Mouse (Mus musculus) bone marrow, adult 2 months (tissue): ENCODE measurements around the gene Sox5. TPM values are rescaled to one million over a fixed set of nuclear protein-coding genes. Genes with fewer than 3 reads are reported as not detected.

ENCODE experiments used
- H3K27ac ChIP-seq: fragments of 200-500 bp; 2 replicates; pipeline ENCODE4 v1.5.1; 2012; ENCODE audit warnings: low read depth, mild to moderate bottlenecking, control low read depth, inconsistent platforms, low read length; ENCODE audit not compliant: control insufficient read depth, poor library complexity, insufficient read depth
- H3K4me1 ChIP-seq: fragments of 200-500 bp; 2 replicates; pipeline ENCODE4 v1.6.1; 2011; ENCODE audit warnings: low read length; ENCODE audit not compliant: control insufficient read depth, insufficient read depth
- H3K4me3 ChIP-seq: fragments of 200-500 bp; replicated peaks from 2 replicates; pipeline ENCODE3; 2011; ENCODE audit warnings: mild to moderate bottlenecking, low read depth, low read length, control low read depth; ENCODE audit not compliant: control insufficient read depth
- CTCF ChIP-seq: fragments of 200-500 bp; IDR thresholded peaks from 2 replicates; pipeline ENCODE4 v1.5.1; 2011; ENCODE audit warnings: low read length, control low read depth; ENCODE audit not compliant: control insufficient read depth, insufficient read depth
- POLR2A ChIP-seq: fragments of 200-500 bp; IDR thresholded peaks from 2 replicates; pipeline ENCODE4 v1.6.1; 2011; ENCODE audit warnings: low read depth, mild to moderate bottlenecking, control low read depth, low read length, borderline replicate concordance; ENCODE audit not compliant: control insufficient read depth
- WGBS: fragments of 180-500 bp; shearing (Covaris S2); methylation state at CpG from one replicate; pipeline ENCODE4 v1.1.7; 2018; 5-methylcytosine and 5-hydroxymethylcytosine counted together
- polyA plus RNA-seq: library from polyadenylated mRNA; stranded (reverse); fragments of >200 nt; gene quantifications from 2 replicates; pipeline ENCODE4 v1.2.4, GENCODE M21; 2011; ENCODE audit warnings: low replicate concordance; ENCODE audit not compliant: missing spikeins, insufficient read depth, insufficient read length

Sox5 gene
- polyA plus RNA-seq, 1 experiment, result not detected

- Histone ChIP-seq H3K27ac (no peak overlapping the region), H3K4me1 (no peaks in the 10 kb centered on the region; the same call in 1 of the 2 replicates), H3K4me3 (no peak overlapping the region)
- no peak for TF ChIP-seq POLR2A
- TF ChIP-seq CTCF, result no peak
- 73% methylated on average over 12 of the region's 12 CpGs for WGBS
Measured at GRCm38 (mm10) chr6:144779945-144780607, 1.7 kb downstream of the Sox5 start.

- TF ChIP-seq POLR2A (no peak), CTCF (no peak)
- H3K4me1 ChIP-seq, result no peaks in the 10 kb centered on the region; the same call in 1 of the 2 replicates
- WGBS, result 92% methylated on average over 7 of the region's 7 CpGs
- no peak overlapping the region for H3K27ac ChIP-seq
- H3K4me3 ChIP-seq, result no peak overlapping the region
Measured at GRCm38 (mm10) chr6:144777356-144778035, 4.3 kb downstream of the Sox5 start.

GRCm38 (mm10) chr6:144773736-144774135, 8.0 kb downstream of the Sox5 start:
- Histone ChIP-seq H3K4me3 (no peak overlapping the region), H3K4me1 (no peaks in the 10 kb centered on the region), H3K27ac (no peak overlapping the region)
- 93% methylated on average over 6 of the region's 6 CpGs for WGBS
- TF ChIP-seq POLR2A (no peak), CTCF (no peak)

GRCm38 (mm10) chr6:144772985-144773384, 8.8 kb downstream of the Sox5 start:
- TF ChIP-seq CTCF (no peak), POLR2A (no peak)
- Histone ChIP-seq H3K4me1 (no peaks in the 10 kb centered on the region), H3K4me3 (no peak overlapping the region), H3K27ac (no peak overlapping the region)
- WGBS, result 37% methylated on average over 2 of the region's 2 CpGs

- no peak overlapping the region for H3K27ac ChIP-seq
- no peaks in the 10 kb centered on the region for H3K4me1 ChIP-seq
- H3K4me3 ChIP-seq, result no peak overlapping the region
- no peak for TF ChIP-seq CTCF
- no peak for TF ChIP-seq POLR2A
- WGBS, result 53% methylated on average over 15 of the region's 15 CpGs
Measured at GRCm38 (mm10) chr6:144772175-144772918, 9.4 kb downstream of the Sox5 start.

- Histone ChIP-seq H3K27ac (no peak overlapping the region), H3K4me3 (no peak overlapping the region), H3K4me1 (no peaks in the 10 kb centered on the region)
- WGBS, result 9% methylated on average over 2 of the region's 2 CpGs
- TF ChIP-seq CTCF, result no peak
- TF ChIP-seq POLR2A, result no peak
Measured at GRCm38 (mm10) chr6:144769060-144769459, 12.7 kb downstream of the Sox5 start.

GRCm38 (mm10) chr6:144761902-144762301, 19.9 kb downstream of the Sox5 start:
- H3K4me3 ChIP-seq, result no peak overlapping the region
- 87% methylated on average over 12 of the region's 12 CpGs for WGBS
- TF ChIP-seq CTCF (no peak), POLR2A (no peak)
- H3K4me1 ChIP-seq, result no peaks in the 10 kb centered on the region
- H3K27ac ChIP-seq, result no peak overlapping the region

- 72% methylated on average over 8 of the region's 8 CpGs for WGBS
- no peak for TF ChIP-seq POLR2A
- TF ChIP-seq CTCF, result no peak
- Histone ChIP-seq H3K4me1 (no peaks in the 10 kb centered on the region), H3K27ac (no peak overlapping the region), H3K4me3 (no peak overlapping the region)
Measured at GRCm38 (mm10) chr6:144759193-144759592, 22.6 kb downstream of the Sox5 start.
